Mouse (Mus musculus): ENCODE results near the gene Pth2.
"Not testable (repeated sequence)": the region's sequence is repeated elsewhere in the genome, so short reads cannot be mapped to it uniquely, and the experiment has no call there.

The Pth2 gene

GRCm38 (mm10) chr7:45154096-45154992 lies 26.5 kb upstream of the Pth2 start, which contains the start of the genes Pih1d1 and Aldh16a1:
Gene Pih1d1, plus strand, starts transcription at chr7:45154303.
Gene Aldh16a1, minus strand, starts transcription at chr7:45154584.
- peak; percentile 99 for DNase-seq

GRCm38 (mm10) chr7:45154993-45155514 lies 25.7 kb upstream of the Pth2 start:
- DNase-seq, result peak; percentile 79

GRCm38 (mm10) chr7:45155590-45155989 lies 25.2 kb upstream of the Pth2 start:
- no peak for DNase-seq

- DNase-seq, result no peak
Measured at GRCm38 (mm10) chr7:45156206-45156605, 24.6 kb upstream of the Pth2 start.

- DNase-seq, result no peak
Measured at GRCm38 (mm10) chr7:45157459-45157858, 23.3 kb upstream of the Pth2 start.

- DNase-seq, result no peak
Measured at GRCm38 (mm10) chr7:45158991-45159390, 21.8 kb upstream of the Pth2 start.

- no peak for DNase-seq
Measured at GRCm38 (mm10) chr7:45160316-45160800, 20.4 kb upstream of the Pth2 start.

DNA sequence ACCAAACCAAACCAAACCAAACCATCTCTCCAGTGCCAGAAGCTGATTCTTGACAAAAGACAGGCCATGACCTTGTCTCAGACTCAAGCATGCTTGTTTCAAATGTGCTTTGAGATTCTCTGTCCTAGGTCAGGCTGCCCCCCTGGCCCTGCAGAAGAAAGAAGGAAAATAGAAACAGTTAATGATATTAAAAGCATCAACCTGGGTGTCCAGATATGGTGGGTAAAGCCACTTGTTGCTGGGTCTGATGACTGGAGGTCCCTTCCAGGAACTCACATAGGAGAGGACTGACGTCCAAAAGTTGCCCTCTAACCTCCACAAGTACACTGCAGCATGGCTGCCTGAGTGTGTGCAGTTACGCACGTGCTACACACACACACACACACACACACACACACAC lies 19.9 kb upstream of the Pth2 start:
- no peak for DNase-seq

- DNase-seq, result peak; percentile 93
Measured at GRCm38 (mm10) chr7:45161612-45162473, 19.0 kb upstream of the Pth2 start.

DNA sequence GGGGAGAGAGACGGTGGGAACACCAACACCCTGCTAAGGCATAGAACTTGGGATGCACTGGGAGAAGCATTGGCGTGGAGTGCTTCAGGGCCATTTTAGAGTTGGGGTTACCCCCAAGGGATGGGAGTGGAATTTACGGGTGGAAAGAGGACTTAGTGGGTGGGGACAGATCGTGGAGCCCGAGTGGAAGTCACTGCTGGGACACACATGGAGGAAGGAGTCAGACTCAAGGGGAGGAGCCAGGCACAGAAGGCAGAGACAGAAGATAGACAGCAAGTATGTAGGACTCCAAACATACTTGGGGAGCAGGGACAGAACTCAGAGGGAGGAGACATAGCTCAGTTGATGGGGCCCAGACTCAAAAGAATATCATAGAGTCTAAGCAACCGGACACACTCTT lies 18.2 kb upstream of the Pth2 start:
- no peak for DNase-seq

- DNase-seq, result no peak
Measured at GRCm38 (mm10) chr7:45162996-45163615, 17.7 kb upstream of the Pth2 start.

DNA sequence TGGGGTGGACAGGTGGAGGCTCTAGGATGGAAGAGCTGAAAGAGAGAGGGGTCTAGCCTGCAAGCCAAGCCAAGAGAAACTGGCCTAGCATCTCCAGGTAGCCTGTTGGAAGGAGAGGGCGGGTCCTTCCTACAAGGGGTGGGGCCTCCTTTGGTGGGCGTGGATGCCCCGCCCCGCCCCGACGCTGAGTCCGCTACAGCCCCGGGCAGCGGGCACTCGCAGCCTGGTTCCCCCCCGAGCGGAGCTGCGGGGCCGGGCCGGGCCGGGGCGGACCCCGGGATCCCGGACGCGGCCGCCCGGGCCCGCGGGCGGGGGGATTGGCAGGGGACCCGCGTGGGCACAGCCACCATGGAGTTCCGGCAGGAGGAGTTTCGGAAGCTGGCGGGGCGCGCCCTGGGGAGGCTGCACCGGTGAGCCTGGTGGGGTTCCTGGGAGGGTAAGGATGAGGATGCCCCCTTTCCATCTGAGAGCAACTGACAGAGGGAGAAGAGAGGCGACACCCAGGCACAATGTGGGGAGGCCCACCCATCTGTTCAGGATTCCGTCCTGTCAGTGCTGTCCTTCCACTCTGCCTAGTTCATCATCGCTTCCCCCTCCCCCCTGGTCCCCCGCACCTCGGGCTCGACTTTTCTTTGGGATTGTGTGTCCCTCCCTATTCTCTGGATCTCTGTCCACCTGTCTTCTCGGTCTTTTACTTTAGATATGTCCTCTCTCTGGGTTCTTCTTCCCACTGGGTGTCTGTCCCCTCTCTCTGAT lies 16.9 kb upstream of the Pth2 start, which contains the start of gene Slc17a7:
Gene Slc17a7, plus strand, starts transcription at position 215 of the 756 bp plus-strand sequence.
- DNase-seq, result peak; percentile 59

DNA sequence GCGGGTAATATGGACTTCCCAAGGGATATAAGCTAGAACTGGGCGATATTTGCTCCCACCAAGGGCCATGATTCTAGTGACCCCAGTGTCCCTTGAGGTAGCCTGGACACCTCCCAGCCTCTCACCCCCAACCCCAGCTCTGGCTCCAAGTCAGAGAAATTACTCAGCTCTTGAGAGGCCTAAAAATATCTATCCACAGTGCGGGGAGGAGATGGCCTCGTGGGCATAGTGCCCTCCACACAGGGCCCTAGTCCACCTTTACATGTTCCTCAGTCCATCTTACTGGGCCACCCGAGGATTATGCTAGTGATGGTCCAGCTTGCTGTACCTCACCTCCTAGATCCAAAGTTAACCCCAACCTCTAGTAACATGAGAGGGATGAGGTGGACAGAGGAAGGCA lies 16.0 kb upstream of the Pth2 start:
- DNase-seq, result no peak

GRCm38 (mm10) chr7:45165701-45166100 lies 15.1 kb upstream of the Pth2 start:
- DNase-seq, result no peak

GRCm38 (mm10) chr7:45166950-45167401 lies 13.8 kb upstream of the Pth2 start:
- DNase-seq, result no peak

GRCm38 (mm10) chr7:45167761-45168445 lies 12.9 kb upstream of the Pth2 start:
- DNase-seq, result no peak

- DNase-seq, result no peak
Measured at GRCm38 (mm10) chr7:45168656-45169055, 12.1 kb upstream of the Pth2 start.

DNA sequence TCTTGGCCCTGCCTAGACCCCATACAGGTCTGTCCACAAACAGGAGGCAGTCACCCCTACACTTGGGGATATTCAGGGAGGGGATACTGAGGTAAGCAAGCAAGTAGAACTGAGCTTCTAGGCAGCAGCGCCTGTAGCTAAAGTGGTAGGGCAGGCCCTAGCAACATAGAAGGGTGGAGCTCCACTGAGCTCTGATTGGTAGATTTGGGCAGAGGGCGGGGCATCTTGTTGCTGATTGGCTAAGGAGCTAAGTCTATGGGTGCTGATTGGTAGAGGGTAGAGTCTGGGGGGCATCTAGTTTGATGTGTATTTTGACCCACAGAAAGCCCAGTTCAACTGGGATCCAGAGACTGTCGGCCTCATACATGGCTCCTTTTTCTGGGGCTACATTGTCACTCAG lies 11.3 kb upstream of the Pth2 start:
- no peak for DNase-seq

GRCm38 (mm10) chr7:45172974-45173373 lies 7.8 kb upstream of the Pth2 start:
- DNase-seq, result no peak

- DNase-seq, result not testable (repeated sequence)
Measured at GRCm38 (mm10) chr7:45173772-45174171, 7.0 kb upstream of the Pth2 start.
